Mouse (Mus musculus): ENCODE measurements around the gene Slc6a14. TPM values are rescaled to one million over a fixed set of nuclear protein-coding genes. Genes with fewer than 3 reads are reported as not detected.
A peak's percentile ranks its signal among the peaks of the same experiment; 100 is the strongest.

Slc6a14 gene
- total RNA-seq (2021), result not detected

GRCm38 (mm10) chrX:21714829-21715228, at the start of gene Slc6a14:
Gene Slc6a14 (plus strand): TSS chrX:21714896.
- intact Hi-C loops (cut with DNase I), result no loop called here
- DNase-seq, result no peak

GRCm38 (mm10) chrX:21670896-21671295, 43.8 kb upstream of the Slc6a14 start:
- intact Hi-C loops (cut with DNase I), result no loop called here
- peak; percentile 0 for DNase-seq

GRCm38 (mm10) chrX:21695220-21695619, 19.5 kb upstream of the Slc6a14 start:
- intact Hi-C loops (cut with DNase I), result no loop called here
- DNase-seq, result no peak

GRCm38 (mm10) chrX:21695687-21696086, 19.0 kb upstream of the Slc6a14 start:
- no peak for DNase-seq
- intact Hi-C loops (cut with DNase I), result no loop called here

GRCm38 (mm10) chrX:21701646-21702045, 13.1 kb upstream of the Slc6a14 start:
- intact Hi-C loops (cut with DNase I), result no loop called here
- no peak for DNase-seq

GRCm38 (mm10) chrX:21704470-21704869, 10.2 kb upstream of the Slc6a14 start:
- intact Hi-C loops (cut with DNase I), result no loop called here
- DNase-seq, result no peak

- intact Hi-C loops (cut with DNase I), result no loop called here
- DNase-seq, result no peak
Measured at GRCm38 (mm10) chrX:21715293-21715692, 597 bp downstream of the Slc6a14 start.

- intact Hi-C loops (cut with DNase I), result no loop called here
- no peak for DNase-seq
Measured at GRCm38 (mm10) chrX:21716885-21717284, 2.2 kb downstream of the Slc6a14 start.

- intact Hi-C loops (cut with DNase I), result no loop called here
- no peak for DNase-seq
Measured at GRCm38 (mm10) chrX:21744997-21745396, 30.3 kb downstream of the Slc6a14 start, which contains the start of gene Gm28269. Gene Gm28269 (minus strand): TSS chrX:21745097.

Other genes with a start within 250 kb of the Slc6a14 start
- under 1 TPM; 0.40 to 0.56 TPM for gene Agtr2, start 230.4 kb upstream of the Slc6a14 start, total RNA-seq (2021)
- not detected for gene Gm28269, start 30.2 kb downstream of the Slc6a14 start, total RNA-seq (2021)

Data from left cerebral cortex, postnatal 4 days (tissue).